Mouse (Mus musculus) heart, adult 2 months (tissue): ENCODE data around the gene Zyx.

Source experiments
- CTCF ChIP-seq: fragments of 200-600 bp; IDR thresholded peaks from 2 replicates; pipeline ENCODE4 v1.8.1; 2022; ENCODE audit warnings: antibody characterized with exemption, mild to moderate bottlenecking, moderate library complexity
- EP300 ChIP-seq: fragments of 200-500 bp; IDR thresholded peaks from 2 replicates; pipeline ENCODE4 v1.6.1; 2011; ENCODE audit warnings: low read depth, low read length, control low read depth; ENCODE audit not compliant: insufficient read depth
- POLR2A ChIP-seq: fragments of 200-500 bp; IDR thresholded peaks from 2 replicates; pipeline ENCODE4 v1.6.1; 2011; ENCODE audit warnings: mild to moderate bottlenecking, low read depth, low read length, control low read depth; ENCODE audit not compliant: insufficient read depth

DNA sequence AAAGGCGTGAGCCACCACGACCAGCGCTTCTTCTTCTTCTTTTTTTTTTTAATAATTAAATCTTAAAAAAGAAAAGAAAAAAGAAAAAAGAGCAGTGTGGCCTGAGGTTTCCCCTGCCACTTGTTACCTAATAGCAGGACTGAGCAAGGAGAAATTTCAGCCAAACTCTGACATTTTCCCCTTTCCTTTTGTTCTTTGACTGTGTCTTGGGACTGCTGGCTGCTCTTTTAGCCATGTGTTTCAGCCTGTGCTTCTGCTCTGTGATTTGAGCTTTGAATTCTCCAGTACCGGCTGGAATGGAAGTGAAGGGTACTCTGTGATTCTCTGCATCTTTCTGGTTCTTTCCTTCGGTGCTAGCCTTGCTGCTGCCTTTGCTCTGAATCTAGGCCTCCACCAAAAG is 33.9 kb downstream of the Zyx start:
- no peak for TF ChIP-seq CTCF
- TF ChIP-seq POLR2A: no peak
- TF ChIP-seq EP300: no peak
